Mouse (Mus musculus): ENCODE data around the gene Oprm1.

DNA sequence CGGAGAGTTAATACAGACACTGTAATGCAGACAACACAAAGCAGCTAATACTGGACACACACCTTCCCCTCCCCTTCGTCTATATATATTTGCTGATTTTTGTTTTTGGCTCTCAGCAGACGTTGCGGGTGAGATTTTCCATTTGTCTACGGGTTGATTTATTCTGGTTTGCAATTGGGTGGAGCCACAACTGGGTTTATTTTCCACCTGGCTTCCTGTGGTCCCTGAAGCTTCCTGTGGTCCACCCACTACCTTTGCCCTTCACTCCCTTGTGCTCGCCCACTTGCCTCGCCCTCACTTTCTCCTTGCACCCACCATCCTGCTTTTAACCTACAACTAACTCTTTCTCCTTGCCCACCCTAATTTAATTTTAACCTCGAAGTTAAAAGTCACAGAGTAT, 252.2 kb downstream of the Oprm1 start:
- TF ChIP-seq CTCF (IDR thresholded peaks at IDR 0.05; ENCODE audit: control insufficient read depth, insufficient read depth, insufficient replicate concordance, low read depth, low read length) = no peak
- TF ChIP-seq POLR2A (IDR thresholded peaks at IDR 0.05; ENCODE audit: control insufficient read depth, low read depth, low read length) = no peak

All from testis, adult 2 months (tissue).